Mouse (Mus musculus): ENCODE measurements around the gene Gemin2. TPM values are rescaled to one million over a fixed set of nuclear protein-coding genes. Genes with fewer than 3 reads are reported as not detected.
A peak's percentile ranks its signal among the peaks of the same experiment; 100 is the strongest.

The Gemin2 gene
- polyA plus RNA-seq, 1 experiment from 2014 or later = 30.1 TPM

GRCm38 (mm10) chr12:59017970-59018369 lies 4.8 kb downstream of the Gemin2 start:
- Histone ChIP-seq H3K4me3 (ENCODE audit: low read length) (no peak overlapping the region), H3K27me3 (ENCODE audit: control insufficient read depth, insufficient read depth, low read depth, low read length) (no peaks in the 10 kb centered on the region), H3K9me3 (ENCODE audit: control insufficient read depth, low read length) (no peaks in the 10 kb centered on the region), H3K9ac (ENCODE audit: low read length) (no peak overlapping the region), H3K36me3 (ENCODE audit: control insufficient read depth, insufficient read depth, low read length) (peaks cover 22% of the 10 kb centered on the region), H3K27ac (ENCODE audit: low read length) (no peak overlapping the region), H3K4me1 (replicated peaks; ENCODE audit: control insufficient read depth, insufficient read depth, low read length) (no peaks in the 10 kb centered on the region; the same call in 1 of the 2 replicates), H3K4me2 (ENCODE audit: low read depth, low read length) (no peak overlapping the region)
- 70% methylated on average over 8 of the region's 8 CpGs for WGBS
- ATAC-seq (ENCODE audit: low read depth) = no peak

GRCm38 (mm10) chr12:59019891-59020290 lies 6.7 kb downstream of the Gemin2 start:
- Histone ChIP-seq H3K4me2 (ENCODE audit: low read depth, low read length) (no peak overlapping the region), H3K4me1 (replicated peaks; ENCODE audit: control insufficient read depth, insufficient read depth, low read length) (no peaks in the 10 kb centered on the region), H3K9ac (ENCODE audit: low read length) (no peak overlapping the region), H3K9me3 (ENCODE audit: control insufficient read depth, low read length) (no peaks in the 10 kb centered on the region), H3K27me3 (ENCODE audit: control insufficient read depth, insufficient read depth, low read depth, low read length) (no peaks in the 10 kb centered on the region), H3K36me3 (ENCODE audit: control insufficient read depth, insufficient read depth, low read length) (peaks cover 22% of the 10 kb centered on the region), H3K4me3 (ENCODE audit: low read length) (no peak overlapping the region), H3K27ac (ENCODE audit: low read length) (no peak overlapping the region)
- no peak for ATAC-seq (ENCODE audit: low read depth)
- WGBS = 96% methylated on average over 2 of the region's 2 CpGs

- no peak overlapping the region for H3K4me3 ChIP-seq (ENCODE audit: low read length)
- H3K9me3 ChIP-seq (ENCODE audit: control insufficient read depth, low read length) = no peaks in the 10 kb centered on the region
- ATAC-seq (ENCODE audit: low read depth) = no peak
- no peak overlapping the region for H3K27ac ChIP-seq (ENCODE audit: low read length)
- WGBS = 72% methylated on average over 4 of the region's 4 CpGs
- H3K9ac ChIP-seq (ENCODE audit: low read length) = no peak overlapping the region
- no peaks in the 10 kb centered on the region for H3K4me1 ChIP-seq (replicated peaks; ENCODE audit: control insufficient read depth, insufficient read depth, low read length)
- no peak overlapping the region for H3K4me2 ChIP-seq (ENCODE audit: low read depth, low read length)
- no peaks in the 10 kb centered on the region for H3K27me3 ChIP-seq (ENCODE audit: control insufficient read depth, insufficient read depth, low read depth, low read length)
- H3K36me3 ChIP-seq (ENCODE audit: control insufficient read depth, insufficient read depth, low read length) = peaks cover 25% of the 10 kb centered on the region
These were observed 8.1 kb downstream of the Gemin2 start for GRCm38 (mm10) chr12:59021306-59021705.

- no peak overlapping the region for H3K4me3 ChIP-seq (ENCODE audit: low read length)
- no peak overlapping the region for H3K27ac ChIP-seq (ENCODE audit: low read length)
- H3K27me3 ChIP-seq (ENCODE audit: control insufficient read depth, insufficient read depth, low read depth, low read length) = no peaks in the 10 kb centered on the region
- no peaks in the 10 kb centered on the region for H3K36me3 ChIP-seq (ENCODE audit: control insufficient read depth, insufficient read depth, low read length)
- no peak overlapping the region for H3K4me2 ChIP-seq (ENCODE audit: low read depth, low read length)
- no peaks in the 10 kb centered on the region for H3K9me3 ChIP-seq (ENCODE audit: control insufficient read depth, low read length)
- no peak overlapping the region for H3K9ac ChIP-seq (ENCODE audit: low read length)
- no peaks in the 10 kb centered on the region for H3K4me1 ChIP-seq (replicated peaks; ENCODE audit: control insufficient read depth, insufficient read depth, low read length)
- no peak for ATAC-seq (ENCODE audit: low read depth)
- 59% methylated on average over 5 of the region's 5 CpGs for WGBS
These were observed 18.9 kb downstream of the Gemin2 start for GRCm38 (mm10) chr12:59032101-59032500.

- peaks cover 19% of the 10 kb centered on the region for H3K36me3 ChIP-seq (ENCODE audit: control insufficient read depth, insufficient read depth, low read length)
- H3K4me3 ChIP-seq (ENCODE audit: low read length) = no peak overlapping the region
- peaks cover 12% of the 10 kb centered on the region; the same call in 1 of the 2 replicates for H3K4me1 ChIP-seq (replicated peaks; ENCODE audit: control insufficient read depth, insufficient read depth, low read length)
- no peak; the same call in 1 of the 2 replicates for ATAC-seq (ENCODE audit: low read depth)
- WGBS = 67% methylated on average over 10 of the region's 10 CpGs
- 0 out of 2 replicates have a peak overlapping the region, but pooled peaks have one; percentile 15 for H3K27ac ChIP-seq (ENCODE audit: low read length)
- no peaks in the 10 kb centered on the region for H3K27me3 ChIP-seq (ENCODE audit: control insufficient read depth, insufficient read depth, low read depth, low read length)
- no peak overlapping the region for H3K9ac ChIP-seq (ENCODE audit: low read length)
- H3K9me3 ChIP-seq (ENCODE audit: control insufficient read depth, low read length) = no peaks in the 10 kb centered on the region
- H3K4me2 ChIP-seq (ENCODE audit: low read depth, low read length) = peak overlapping the region; percentile 33; the same call in 1 of the 2 replicates
These were observed 26.2 kb downstream of the Gemin2 start for GRCm38 (mm10) chr12:59039162-59039970.

- Histone ChIP-seq H3K9ac (ENCODE audit: low read length) (no peak overlapping the region), H3K4me1 (replicated peaks; ENCODE audit: control insufficient read depth, insufficient read depth, low read length) (peaks cover 12% of the 10 kb centered on the region; the same call in 1 of the 2 replicates), H3K36me3 (ENCODE audit: control insufficient read depth, insufficient read depth, low read length) (peaks cover 25% of the 10 kb centered on the region), H3K27me3 (ENCODE audit: control insufficient read depth, insufficient read depth, low read depth, low read length) (no peaks in the 10 kb centered on the region), H3K4me3 (ENCODE audit: low read length) (0 out of 2 replicates have a peak overlapping the region, but pooled peaks have one; percentile 5), H3K4me2 (ENCODE audit: low read depth, low read length) (peak overlapping the region; percentile 33), H3K9me3 (ENCODE audit: control insufficient read depth, low read length) (no peaks in the 10 kb centered on the region), H3K27ac (ENCODE audit: low read length) (peak overlapping the region; percentile 87)
- WGBS = 5% methylated on average over 23 of the region's 23 CpGs
- peak; percentile 93 for ATAC-seq (ENCODE audit: low read depth)
These were observed 27.0 kb downstream of the Gemin2 start for GRCm38 (mm10) chr12:59039971-59040844.

GRCm38 (mm10) chr12:59040851-59041250 lies 27.7 kb downstream of the Gemin2 start:
- Histone ChIP-seq H3K27me3 (ENCODE audit: control insufficient read depth, insufficient read depth, low read depth, low read length) (no peaks in the 10 kb centered on the region), H3K9ac (ENCODE audit: low read length) (no peak overlapping the region), H3K36me3 (ENCODE audit: control insufficient read depth, insufficient read depth, low read length) (peaks cover 27% of the 10 kb centered on the region), H3K4me2 (ENCODE audit: low read depth, low read length) (no peak overlapping the region), H3K4me3 (ENCODE audit: low read length) (no peak overlapping the region), H3K4me1 (replicated peaks; ENCODE audit: control insufficient read depth, insufficient read depth, low read length) (peaks cover 12% of the 10 kb centered on the region; the same call in 1 of the 2 replicates), H3K27ac (ENCODE audit: low read length) (peak overlapping the region; percentile 75), H3K9me3 (ENCODE audit: control insufficient read depth, low read length) (no peaks in the 10 kb centered on the region)
- peak; percentile 48; the same call in 1 of the 2 replicates for ATAC-seq (ENCODE audit: low read depth)
- WGBS = 14% methylated on average over 7 of the region's 7 CpGs

- ATAC-seq (ENCODE audit: low read depth) = no peak
- Histone ChIP-seq H3K4me3 (ENCODE audit: low read length) (no peak overlapping the region), H3K9me3 (ENCODE audit: control insufficient read depth, low read length) (no peaks in the 10 kb centered on the region), H3K27ac (ENCODE audit: low read length) (no peak overlapping the region), H3K9ac (ENCODE audit: low read length) (no peak overlapping the region), H3K36me3 (ENCODE audit: control insufficient read depth, insufficient read depth, low read length) (peaks cover 12% of the 10 kb centered on the region), H3K27me3 (ENCODE audit: control insufficient read depth, insufficient read depth, low read depth, low read length) (no peaks in the 10 kb centered on the region), H3K4me2 (ENCODE audit: low read depth, low read length) (no peak overlapping the region), H3K4me1 (replicated peaks; ENCODE audit: control insufficient read depth, insufficient read depth, low read length) (no peaks in the 10 kb centered on the region)
- 85% methylated on average over 3 of the region's 3 CpGs for WGBS
These were observed 39.3 kb downstream of the Gemin2 start for GRCm38 (mm10) chr12:59052470-59052869.

GRCm38 (mm10) chr12:59053166-59053565 lies 40.0 kb downstream of the Gemin2 start:
- ATAC-seq (ENCODE audit: low read depth) = no peak
- no peak overlapping the region for H3K27ac ChIP-seq (ENCODE audit: low read length)

More at GRCm38 (mm10) chr12:59053166-59053565, 40.0 kb downstream of the Gemin2 start:
- Histone ChIP-seq H3K4me3 (ENCODE audit: low read length) (no peak overlapping the region), H3K36me3 (ENCODE audit: control insufficient read depth, insufficient read depth, low read length) (peaks cover 12% of the 10 kb centered on the region), H3K27me3 (ENCODE audit: control insufficient read depth, insufficient read depth, low read depth, low read length) (no peaks in the 10 kb centered on the region), H3K4me1 (replicated peaks; ENCODE audit: control insufficient read depth, insufficient read depth, low read length) (no peaks in the 10 kb centered on the region), H3K9ac (ENCODE audit: low read length) (no peak overlapping the region), H3K9me3 (ENCODE audit: control insufficient read depth, low read length) (no peaks in the 10 kb centered on the region), H3K4me2 (ENCODE audit: low read depth, low read length) (no peak overlapping the region)
- WGBS = 81% methylated on average over 5 of the region's 5 CpGs
